Mouse (Mus musculus) gastrocnemius, postnatal 14 days (tissue): ENCODE measurements around the gene Gm27027. TPM values are rescaled to one million over a fixed set of nuclear protein-coding genes. Genes with fewer than 3 reads are reported as not detected.

ENCODE experiments used
- DNase-seq: peaks from one replicate; pipeline ENCODE4 v3.0.0; 2021; ENCODE audit warnings: mixed read lengths
- intact Hi-C: fragments of 180-260 bp; cut with DNase I; formaldehyde crosslinking; loops from one replicate; pipeline ENCODE4 v1.15.1; 2025; ENCODE audit warnings: low total_unique reads
- total RNA-seq, 2 experiments: library from RNA; stranded (reverse); gene quantifications; 2 replicates each; pipeline ENCODE4 v1.2.3; 2021

Gene Gm27027
- total RNA-seq, 2 experiments from 2014 or later = 0.86 TPM; not detected in 1

GRCm38 (mm10) chr2:93979249-93980120 lies 16.7 kb downstream of the Gm27027 start:
- intact Hi-C loops = no loop called here
- DNase-seq = no peak

DNA sequence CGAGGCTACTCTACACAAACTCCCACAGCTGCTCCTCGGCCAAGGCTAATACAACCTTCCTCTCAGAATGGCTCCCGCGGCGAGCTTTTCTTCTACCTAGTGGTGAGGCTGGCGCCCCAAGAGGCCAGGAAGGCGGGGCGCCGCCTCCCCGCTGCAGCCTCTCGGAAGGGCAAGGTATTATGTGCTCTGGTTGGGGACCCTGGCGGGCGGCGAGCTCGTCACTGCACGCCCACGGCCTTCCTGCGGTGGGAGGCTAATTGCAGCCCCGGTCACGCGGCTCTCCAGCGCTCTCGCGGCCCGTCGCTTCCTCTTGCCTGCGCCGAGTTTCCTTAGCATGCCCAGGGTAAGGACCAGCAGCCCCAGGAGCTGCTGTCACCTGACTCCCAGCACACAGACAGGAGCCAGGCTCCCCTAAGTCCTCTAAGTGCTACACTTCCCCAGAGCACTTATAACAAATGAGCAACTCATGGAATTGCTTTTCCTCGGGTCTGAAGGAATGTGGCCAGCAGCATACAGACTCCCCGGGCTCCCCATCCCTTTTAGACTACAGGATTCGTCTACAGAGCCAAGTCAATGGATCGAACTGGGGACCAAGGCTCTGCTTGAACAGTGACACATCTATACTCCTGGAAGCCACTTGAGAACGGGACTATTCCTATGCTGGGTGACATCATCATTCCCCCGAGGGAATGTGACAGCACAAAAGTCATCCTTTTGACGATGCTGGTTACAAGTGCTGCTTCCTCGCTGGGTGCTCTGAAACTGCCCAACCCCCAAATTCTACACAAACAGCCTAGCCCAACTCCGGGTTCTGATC lies 19.5 kb downstream of the Gm27027 start:
- intact Hi-C loops = no loop called here
- DNase-seq = peak; percentile 56

DNA sequence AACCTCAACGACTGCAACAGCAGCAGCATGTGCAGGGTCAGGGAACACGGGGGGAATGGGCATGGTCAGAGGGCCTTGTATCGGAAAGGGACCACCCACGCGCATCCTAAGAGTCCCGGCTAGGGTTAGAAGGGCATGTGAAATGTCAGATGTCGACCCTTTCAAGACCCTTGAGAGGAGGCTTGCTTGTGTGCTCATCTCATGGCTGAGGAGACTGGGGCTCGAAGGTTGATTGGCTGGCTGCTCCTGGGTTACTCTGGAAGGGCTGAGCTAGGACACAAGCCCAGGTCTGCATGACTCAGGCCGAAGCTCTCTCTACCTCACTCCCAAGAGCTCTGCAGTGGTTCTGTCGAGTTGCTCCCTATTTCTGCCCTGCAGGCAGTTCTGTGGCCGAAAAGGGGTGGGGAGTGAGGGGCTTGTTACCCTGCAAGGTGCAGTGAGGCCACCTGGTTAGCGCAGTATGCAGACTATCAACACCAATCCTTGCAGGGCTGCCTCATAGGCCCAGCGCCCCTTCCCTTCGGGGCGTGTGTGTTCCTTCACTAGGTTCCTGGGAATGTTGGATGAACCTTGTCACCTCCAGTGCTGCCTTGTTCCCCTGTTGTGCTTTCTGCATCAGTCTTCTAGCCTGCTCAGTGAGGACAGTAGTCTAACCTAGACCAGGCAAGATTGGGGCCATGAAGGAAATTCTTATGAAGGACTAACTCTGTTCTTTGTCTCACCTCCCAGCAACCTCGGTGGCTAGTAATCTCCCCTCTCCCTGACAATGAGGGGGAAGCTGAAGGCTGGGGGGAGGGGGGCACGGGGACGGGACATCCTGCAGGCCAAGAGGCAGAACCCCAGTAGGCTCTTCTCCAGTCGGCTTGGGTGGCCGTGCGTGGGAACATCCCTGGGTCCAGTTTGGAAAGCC lies 20.4 kb downstream of the Gm27027 start:
- no peak for DNase-seq
- intact Hi-C loops = no loop called here

DNA sequence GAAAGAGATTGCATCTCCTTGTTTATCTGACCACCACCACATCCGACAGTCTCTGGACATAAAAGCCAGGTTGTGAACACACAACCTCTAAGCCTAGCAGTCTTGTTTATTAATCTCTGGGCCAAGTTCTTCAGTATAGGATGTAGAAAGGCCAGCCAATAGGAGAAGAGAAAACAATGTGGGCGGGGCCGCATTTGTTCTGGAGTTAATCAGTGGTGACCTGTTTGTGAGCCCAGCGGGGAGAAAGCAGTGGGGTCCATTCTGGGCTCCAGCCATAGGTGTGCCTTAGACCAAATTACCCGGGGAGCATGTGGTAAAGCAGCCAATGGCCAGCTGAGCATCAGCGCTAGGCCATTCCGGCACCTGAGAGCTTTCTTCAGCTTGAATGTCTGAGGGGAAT lies 21.1 kb downstream of the Gm27027 start:
- intact Hi-C loops = no loop called here
- DNase-seq = no peak

DNA sequence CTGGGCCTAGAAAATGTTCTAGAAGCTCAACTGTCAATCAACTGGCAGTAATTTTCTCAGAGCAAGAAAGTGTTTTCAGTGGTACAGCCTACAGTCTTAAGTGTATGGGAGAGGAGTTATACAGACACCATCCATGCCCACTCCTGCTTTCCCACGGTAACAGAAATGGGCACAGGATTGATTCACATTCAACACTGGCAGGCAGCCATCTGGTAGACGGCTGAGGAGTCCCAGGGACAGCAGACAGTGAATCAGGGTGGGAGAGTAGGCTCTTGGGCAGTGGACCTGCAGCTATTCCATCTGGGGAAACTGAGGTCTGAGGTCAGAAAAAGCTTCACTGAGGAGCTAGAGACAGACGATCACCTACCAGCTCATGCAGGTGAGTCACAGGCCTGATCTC lies 24.5 kb downstream of the Gm27027 start:
- DNase-seq = no peak
- intact Hi-C loops = no loop called here

DNA sequence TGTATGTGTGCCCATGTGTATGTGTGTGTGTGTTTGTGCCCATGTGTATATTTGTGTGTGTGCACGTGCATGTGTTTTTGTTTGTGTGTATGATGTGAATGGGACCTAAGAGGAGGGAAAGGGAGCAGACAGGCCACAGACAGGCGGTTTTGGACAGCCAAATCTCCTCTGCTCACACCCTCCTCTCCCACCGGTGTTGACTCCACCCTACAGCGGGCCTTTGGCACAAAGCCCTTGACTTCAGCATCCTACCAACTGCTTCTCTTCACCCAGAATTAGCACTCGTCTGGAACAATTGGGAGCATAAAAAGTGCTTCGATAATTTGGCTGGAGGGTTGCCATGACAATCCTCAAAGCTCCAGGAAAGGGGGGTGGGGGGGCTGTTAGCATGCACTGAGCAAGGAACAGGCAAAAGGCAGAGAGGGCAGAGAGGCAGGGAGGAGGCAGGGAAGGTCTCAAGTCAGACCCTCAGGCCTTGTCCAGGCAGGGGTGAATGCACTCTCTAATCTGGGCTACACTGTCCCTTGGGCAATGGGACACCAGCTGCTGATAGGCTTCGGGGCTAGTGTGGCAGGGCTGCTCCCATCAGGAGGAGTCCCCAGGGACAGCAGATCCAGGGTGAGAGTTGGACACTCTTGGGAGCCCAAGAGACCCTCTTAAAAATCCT lies 31.5 kb downstream of the Gm27027 start:
- no peak for DNase-seq
- intact Hi-C loops = no loop called here

DNA sequence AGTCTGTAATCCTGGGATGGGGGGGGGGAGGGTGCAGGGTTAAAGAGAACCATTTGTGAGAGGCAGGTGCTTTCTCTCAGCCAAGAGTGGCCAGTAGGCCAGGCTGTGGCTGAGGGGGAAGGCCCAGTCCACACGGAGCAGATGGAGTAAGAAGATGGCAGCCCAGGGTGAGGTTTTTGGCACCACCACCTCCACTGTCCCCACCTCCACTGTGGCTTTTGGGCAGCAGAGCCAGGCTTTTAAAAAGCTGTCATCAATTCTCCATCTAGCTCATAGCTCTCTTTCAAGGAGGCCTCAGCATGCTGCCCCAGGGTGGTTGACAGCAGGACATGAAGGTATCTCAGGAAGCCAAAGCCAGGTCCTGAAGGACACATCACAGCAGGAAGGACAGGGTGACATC lies 32.4 kb downstream of the Gm27027 start:
- intact Hi-C loops = no loop called here
- no peak for DNase-seq

- DNase-seq = peak; percentile 55
- intact Hi-C loops = no loop called here
These were observed 34.4 kb downstream of the Gm27027 start for GRCm38 (mm10) chr2:93961716-93962115.

GRCm38 (mm10) chr2:93959346-93959745 lies 36.8 kb downstream of the Gm27027 start:
- DNase-seq = no peak
- intact Hi-C loops = loop anchor here (5.0 kb wide), 1 partner anchor 52 kb away; no protein-coding TSS in a partner anchor

- DNase-seq = no peak
- intact Hi-C loops = loop anchor here (5.0 kb wide), 1 partner anchor 51 kb away; no protein-coding TSS in a partner anchor
These were observed 37.9 kb downstream of the Gm27027 start for GRCm38 (mm10) chr2:93958216-93958615.

DNA sequence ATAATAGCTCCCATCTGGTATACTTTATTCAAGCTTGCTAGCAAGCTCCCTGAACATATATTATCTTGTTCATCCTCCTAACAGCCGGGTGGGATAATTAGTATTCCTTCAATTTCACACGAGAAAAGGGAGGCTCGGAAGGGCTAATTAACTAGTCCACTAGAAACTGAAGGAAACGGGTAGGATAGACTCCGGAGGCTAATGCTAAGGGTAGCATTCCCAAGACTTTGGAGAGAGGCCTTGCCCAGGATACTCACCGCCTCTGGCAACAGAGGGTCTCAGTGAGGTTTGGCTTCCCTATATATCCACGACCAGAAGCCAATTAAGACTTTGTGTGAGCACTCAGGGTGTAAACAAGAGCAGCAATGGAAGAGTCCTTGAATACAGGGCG lies 38.4 kb downstream of the Gm27027 start:
- no peak for DNase-seq
- intact Hi-C loops = loop anchor here (5.0 kb wide), 1 partner anchor 50 kb away; no protein-coding TSS in a partner anchor

- DNase-seq = peak; percentile 80
- intact Hi-C loops = loop anchor here (5.0 kb wide), 1 partner anchor 50 kb away; no protein-coding TSS in a partner anchor
These were observed 39.0 kb downstream of the Gm27027 start, which contains the start of gene Gm13889 for GRCm38 (mm10) chr2:93956908-93957784. TSS of gene Gm13889 (minus strand) at chr2:93957201.

GRCm38 (mm10) chr2:93956331-93956801 lies 39.8 kb downstream of the Gm27027 start:
- intact Hi-C loops = loop anchor here (5.0 kb wide), 1 partner anchor 49 kb away; no protein-coding TSS in a partner anchor
- peak; percentile 58 for DNase-seq

DNA sequence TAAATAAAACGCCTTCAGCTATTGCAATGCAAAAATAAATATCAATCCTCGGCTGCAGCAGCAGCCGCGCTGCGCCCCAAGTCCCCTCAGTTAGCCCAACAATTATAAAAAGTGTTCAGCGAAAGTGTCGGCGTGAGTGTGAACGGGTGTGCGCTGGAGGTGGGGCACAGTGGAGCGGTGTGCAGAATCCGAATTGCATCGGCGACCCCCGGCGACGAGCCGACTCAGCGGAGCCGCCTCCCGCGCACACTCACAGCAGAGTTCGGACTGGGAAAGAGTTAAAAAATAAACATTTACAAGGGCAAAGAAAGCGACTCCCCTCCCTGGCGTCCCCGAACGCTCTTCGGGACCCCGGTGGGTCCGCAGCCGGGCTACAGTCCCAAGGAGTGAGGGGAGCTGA lies 40.3 kb downstream of the Gm27027 start:
- intact Hi-C loops = loop anchor here (5.0 kb wide), 1 partner anchor 49 kb away; no protein-coding TSS in a partner anchor
- no peak for DNase-seq

GRCm38 (mm10) chr2:93954781-93955578 lies 41.2 kb downstream of the Gm27027 start:
- no peak for DNase-seq
- intact Hi-C loops = loop anchor here (5.0 kb wide), 1 partner anchor 48 kb away; no protein-coding TSS in a partner anchor

- intact Hi-C loops = no loop called here
- no peak for DNase-seq
These were observed 42.4 kb downstream of the Gm27027 start for GRCm38 (mm10) chr2:93953726-93954125.

GRCm38 (mm10) chr2:93946976-93947375 lies 49.2 kb downstream of the Gm27027 start:
- no peak for DNase-seq
- intact Hi-C loops = no loop called here
